Mouse (Mus musculus): ENCODE results near the gene Ubtd2.
"Not testable (repeated sequence)": the region's sequence is repeated elsewhere in the genome, so short reads cannot be mapped to it uniquely, and the experiment has no call there.

Gene Ubtd2

DNA sequence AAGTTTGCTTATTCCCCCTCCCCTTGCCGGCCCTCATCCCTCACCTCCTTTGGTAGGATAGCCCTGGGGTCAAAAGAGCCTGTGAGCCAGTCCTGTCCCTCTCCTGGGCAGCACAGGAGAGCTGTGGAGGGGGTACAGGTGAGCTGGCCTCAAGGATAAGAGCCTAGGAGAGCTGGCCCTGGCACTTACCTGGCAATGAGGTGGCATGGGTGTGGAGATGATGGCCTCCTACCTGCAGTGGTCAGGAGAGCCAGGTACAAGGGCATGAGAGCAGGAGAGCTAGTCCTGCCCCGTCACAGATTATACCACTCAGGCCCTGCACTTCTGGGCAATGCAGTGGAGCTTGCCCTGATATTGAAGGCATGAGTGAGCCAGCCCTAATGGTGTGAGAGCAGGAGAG lies 9.1 kb downstream of the Ubtd2 start:
- no peak for DNase-seq (ENCODE audit: low spot score)

GRCm38 (mm10) chr11:32471925-32472324 lies 16.8 kb downstream of the Ubtd2 start:
- no peak for DNase-seq (ENCODE audit: low spot score)

DNA sequence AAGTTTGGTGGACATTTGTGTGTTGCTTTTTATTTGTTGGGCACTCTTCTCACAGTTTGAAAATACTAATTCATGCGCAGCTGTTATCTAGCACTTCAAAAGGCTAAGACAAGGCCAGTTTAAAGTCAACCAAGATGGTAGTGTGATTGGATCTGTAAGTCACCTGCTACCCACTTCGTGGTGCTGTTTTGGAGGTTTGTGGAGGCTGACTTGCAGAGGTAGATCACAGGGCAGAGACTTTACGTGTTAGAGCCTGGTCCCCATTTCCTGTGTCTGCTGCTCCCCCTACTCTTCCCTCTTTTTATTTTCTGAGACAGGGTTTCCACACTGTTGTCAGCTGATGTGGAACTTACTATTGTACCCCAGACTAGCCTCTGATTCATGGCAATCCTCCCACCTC lies 19.6 kb downstream of the Ubtd2 start:
- DNase-seq (ENCODE audit: low spot score) = no peak

GRCm38 (mm10) chr11:32475487-32476236 lies 20.5 kb downstream of the Ubtd2 start:
- DNase-seq (ENCODE audit: low spot score) = no peak

DNA sequence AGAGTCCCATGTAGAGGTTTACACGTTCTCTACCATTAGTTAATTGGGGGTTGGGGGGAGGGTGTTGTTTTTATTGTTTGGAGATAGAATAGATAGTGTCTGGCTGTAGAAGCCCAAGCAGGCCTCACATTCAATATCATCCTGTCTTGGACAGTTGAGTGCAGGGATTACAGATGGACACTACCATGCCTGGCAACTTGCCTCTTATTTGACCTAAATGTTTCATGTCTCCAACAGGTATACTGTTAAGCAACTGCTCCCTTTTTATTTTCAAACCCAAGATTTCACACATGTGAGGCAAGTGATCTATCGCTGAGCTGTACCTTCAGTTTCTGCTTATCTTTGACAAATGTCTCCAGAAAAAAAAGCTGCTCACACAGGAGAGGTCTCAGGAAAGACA lies 26.4 kb downstream of the Ubtd2 start:
- no peak for DNase-seq (ENCODE audit: low spot score)

DNA sequence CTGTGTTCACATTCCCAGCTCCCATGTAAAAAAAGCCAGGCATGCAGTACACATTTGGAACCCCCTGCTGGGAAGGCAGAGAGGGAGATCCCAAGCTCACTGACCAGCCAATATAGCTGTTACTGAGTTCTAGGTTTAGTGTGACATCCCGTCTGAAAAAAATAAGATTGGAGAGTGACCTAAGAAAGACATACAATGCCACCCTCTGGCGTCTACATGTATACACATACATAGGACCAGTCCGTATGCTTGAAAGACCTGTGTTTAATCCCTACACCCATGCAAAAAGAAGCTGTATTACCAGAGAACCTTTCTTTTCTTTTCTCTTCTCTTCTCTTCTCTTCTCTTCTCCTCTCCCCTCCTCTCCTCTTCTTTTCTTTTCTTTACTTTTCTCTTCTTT lies 30.1 kb downstream of the Ubtd2 start:
- DNase-seq (ENCODE audit: low spot score) = no peak

- no peak for DNase-seq (ENCODE audit: low spot score)
These were observed 31.5 kb downstream of the Ubtd2 start for GRCm38 (mm10) chr11:32486621-32487020.

DNA sequence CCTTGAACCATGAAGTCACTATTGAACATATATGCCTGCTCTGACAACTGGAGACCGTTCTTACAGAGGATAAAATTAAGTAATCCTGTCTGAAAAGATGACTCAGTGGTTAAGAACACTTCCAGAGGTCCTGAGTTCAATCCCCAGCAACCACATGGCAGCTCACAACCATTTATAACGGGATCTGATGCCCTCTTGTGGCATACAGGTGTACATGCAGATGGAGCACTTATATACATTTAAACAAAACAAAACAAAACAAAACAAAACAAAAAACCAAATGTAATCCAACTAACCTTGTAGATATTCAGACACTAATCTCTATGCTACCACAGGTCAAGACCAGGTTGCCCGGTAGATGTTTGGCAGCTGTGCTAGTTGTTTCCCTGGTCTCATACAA lies 32.3 kb downstream of the Ubtd2 start:
- no peak for DNase-seq (ENCODE audit: low spot score)

- DNase-seq (ENCODE audit: low spot score) = no peak
These were observed 33.2 kb downstream of the Ubtd2 start for GRCm38 (mm10) chr11:32488344-32488743.

- DNase-seq (ENCODE audit: low spot score) = no peak
These were observed 33.9 kb downstream of the Ubtd2 start for GRCm38 (mm10) chr11:32488808-32489670.

DNA sequence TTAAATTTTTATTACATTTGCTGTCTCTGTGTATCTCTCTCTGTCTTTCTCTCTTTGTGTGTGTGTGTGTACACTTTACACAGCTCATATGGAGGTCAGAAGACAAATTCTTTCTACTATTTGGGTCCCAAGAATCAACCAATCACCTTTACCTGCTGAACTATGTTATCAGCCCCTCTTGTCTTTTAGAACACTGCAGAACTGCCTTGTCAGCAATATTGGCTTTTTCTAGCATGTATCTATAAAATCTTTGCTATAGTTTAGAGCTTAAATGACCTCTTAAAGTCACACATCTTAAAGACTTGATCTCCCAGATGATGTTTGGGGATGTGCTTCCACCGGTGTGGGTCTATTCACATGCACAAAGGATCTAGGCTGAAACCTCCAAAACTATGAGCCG lies 35.9 kb downstream of the Ubtd2 start:
- no peak for DNase-seq (ENCODE audit: low spot score)

DNA sequence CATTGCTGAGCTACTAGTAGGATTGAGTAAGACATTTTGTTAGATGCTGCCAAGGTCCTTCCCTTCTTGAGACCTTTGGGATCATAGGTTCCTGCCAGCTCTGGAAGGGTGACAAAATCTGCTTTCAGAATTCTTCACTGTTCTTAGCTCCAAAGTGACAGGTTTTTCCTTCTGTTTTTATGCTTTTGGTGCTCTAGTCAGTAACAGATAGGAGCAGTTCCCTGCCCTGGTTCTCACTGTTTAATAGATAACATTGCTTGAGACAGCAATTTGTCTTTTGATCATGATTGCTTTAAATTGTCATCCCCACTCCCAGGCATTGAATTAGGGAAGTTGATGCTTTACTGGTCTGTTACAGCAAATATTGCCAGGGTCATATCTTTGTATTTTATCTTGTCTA lies 38.1 kb downstream of the Ubtd2 start:
- DNase-seq (ENCODE audit: low spot score) = no peak

DNA sequence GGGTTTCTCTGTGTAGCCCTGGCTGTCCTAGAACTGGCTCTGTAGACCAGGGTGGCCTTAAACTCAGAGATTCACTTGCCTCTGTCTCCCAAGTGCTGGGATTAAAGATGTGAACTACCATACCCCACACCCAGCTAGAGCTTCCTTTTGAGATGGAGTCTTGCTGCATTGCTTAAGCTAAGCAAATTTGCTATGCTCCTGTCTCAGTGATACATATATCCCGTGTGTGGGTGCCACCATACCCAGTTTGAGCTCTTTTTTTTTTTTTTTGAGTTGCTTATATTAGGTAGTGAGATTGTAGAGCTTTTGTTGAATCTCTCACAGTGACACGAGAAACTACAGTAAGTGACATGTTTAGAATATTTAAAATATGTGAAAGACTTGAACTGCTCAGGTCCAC lies 40.1 kb downstream of the Ubtd2 start:
- DNase-seq (ENCODE audit: low spot score) = no peak

- no peak for DNase-seq (ENCODE audit: low spot score)
These were observed 43.8 kb downstream of the Ubtd2 start for GRCm38 (mm10) chr11:32498757-32499535.

DNA sequence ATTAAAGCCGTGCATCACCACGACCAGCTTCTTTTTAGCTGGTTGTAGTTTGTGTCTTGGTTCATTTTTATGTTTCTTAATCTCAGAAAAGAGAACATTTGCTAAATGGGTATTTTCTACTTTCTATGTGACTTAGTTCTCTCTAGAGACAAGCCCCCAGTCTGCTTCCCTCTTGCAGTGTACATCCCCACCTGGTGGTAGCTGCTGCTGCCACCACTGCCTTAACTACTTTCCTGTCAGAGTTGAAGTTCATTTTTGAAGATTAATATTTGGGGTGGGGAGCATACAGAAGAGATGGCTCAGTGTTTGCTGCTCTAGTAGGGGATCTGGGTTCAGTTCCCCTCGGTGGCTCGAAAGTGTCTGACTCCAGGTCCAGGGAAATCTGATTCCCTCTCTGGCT lies 44.8 kb downstream of the Ubtd2 start:
- DNase-seq (ENCODE audit: low spot score) = no peak

- no peak for DNase-seq (ENCODE audit: low spot score)
These were observed 48.5 kb downstream of the Ubtd2 start for GRCm38 (mm10) chr11:32503711-32504110.

DNA sequence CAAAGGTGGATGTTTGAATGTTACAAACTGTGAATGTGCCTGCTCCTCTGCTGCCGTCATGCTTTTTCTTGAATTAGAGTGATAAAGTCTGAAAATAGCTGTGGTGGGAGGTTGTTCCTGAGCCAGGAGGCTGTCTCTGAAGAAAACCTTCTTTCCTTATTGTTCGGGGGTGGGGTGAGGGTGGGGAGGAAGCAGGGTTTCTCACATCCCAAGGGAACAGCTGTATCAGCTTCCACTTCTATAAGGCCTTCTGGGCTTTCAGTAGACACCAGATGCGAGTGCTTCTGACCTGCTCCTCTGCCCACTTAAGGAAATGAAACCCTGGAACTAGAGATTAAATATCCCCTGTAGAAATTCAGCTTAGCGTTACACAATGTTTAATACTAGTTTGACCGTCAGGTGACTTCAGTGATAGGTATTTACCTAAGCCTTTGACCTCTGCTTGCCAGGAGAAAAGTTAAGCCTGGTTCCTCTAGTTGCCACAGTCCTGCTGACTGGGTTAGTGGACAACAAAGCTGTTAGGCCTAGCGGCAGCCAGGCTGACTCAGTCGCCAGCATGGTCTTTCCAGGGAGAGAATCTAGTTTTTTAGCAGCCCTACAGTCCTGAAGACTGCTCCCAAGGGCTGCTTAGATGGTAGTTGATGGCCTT lies 50.0 kb downstream of the Ubtd2 start:
- DNase-seq (ENCODE audit: low spot score) = no peak

- DNase-seq (ENCODE audit: low spot score) = no peak
These were observed 55.8 kb downstream of the Ubtd2 start for GRCm38 (mm10) chr11:32510930-32511329.

- DNase-seq (ENCODE audit: low spot score) = not testable (repeated sequence)
These were observed 59.7 kb downstream of the Ubtd2 start for GRCm38 (mm10) chr11:32514853-32515252.

DNA sequence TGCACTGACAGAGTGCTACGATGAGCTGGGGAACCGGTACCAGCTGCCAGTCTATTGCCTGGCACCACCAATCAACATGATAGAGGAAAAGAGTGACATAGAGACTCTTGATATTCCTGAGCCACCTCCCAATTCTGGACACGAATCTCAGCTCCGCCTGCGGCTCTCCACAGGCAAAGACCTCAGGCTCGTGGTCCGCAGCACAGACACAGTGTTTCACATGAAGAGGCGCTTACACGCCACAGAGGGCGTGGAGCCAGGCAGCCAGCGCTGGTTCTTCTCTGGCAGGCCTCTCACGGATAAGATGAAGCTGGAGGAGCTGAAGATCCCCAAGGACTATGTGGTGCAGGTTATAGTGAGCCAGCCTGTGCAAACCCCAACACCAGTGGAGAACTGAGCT lies 60.9 kb downstream of the Ubtd2 start:
- no peak for DNase-seq (ENCODE audit: low spot score)

GRCm38 (mm10) chr11:32516916-32517712 lies 61.9 kb downstream of the Ubtd2 start:
- DNase-seq (ENCODE audit: low spot score) = no peak

All from spleen, adult 12 weeks (tissue).